Mouse (Mus musculus) urinary bladder, postnatal 10 days (tissue): ENCODE data around the gene Rps6kb1.

ENCODE experiments used
- DNase-seq: peaks from one replicate; pipeline ENCODE4 v3.0.0; 2022; ENCODE audit warnings: low spot score

Rps6kb1 gene

GRCm38 (mm10) chr11:86544639-86545299 lies at the start of gene Rps6kb1, which contains the start of gene Tubd1:
Gene Rps6kb1 (minus strand): TSS chr11:86544805.
Gene Tubd1 (plus strand): TSS chr11:86544991.
- DNase-seq, result peak; percentile 99

GRCm38 (mm10) chr11:86593443-86593842 lies 48.8 kb upstream of the Rps6kb1 start:
- DNase-seq, result no peak

- no peak for DNase-seq
Measured at GRCm38 (mm10) chr11:86592993-86593392, 48.4 kb upstream of the Rps6kb1 start.

GRCm38 (mm10) chr11:86591931-86592616 lies 47.5 kb upstream of the Rps6kb1 start:
- no peak for DNase-seq

- no peak for DNase-seq
Measured at GRCm38 (mm10) chr11:86591301-86591845, 46.8 kb upstream of the Rps6kb1 start.

GRCm38 (mm10) chr11:86590579-86590978 lies 46.0 kb upstream of the Rps6kb1 start:
- DNase-seq, result no peak

- DNase-seq, result no peak
Measured at GRCm38 (mm10) chr11:86590066-86590465, 45.5 kb upstream of the Rps6kb1 start.

GRCm38 (mm10) chr11:86588583-86589298 lies 44.1 kb upstream of the Rps6kb1 start:
- DNase-seq, result no peak

GRCm38 (mm10) chr11:86587830-86588229 lies 43.2 kb upstream of the Rps6kb1 start:
- DNase-seq, result no peak

GRCm38 (mm10) chr11:86586868-86587792 lies 42.5 kb upstream of the Rps6kb1 start:
- no peak for DNase-seq

GRCm38 (mm10) chr11:86586177-86586867 lies 41.7 kb upstream of the Rps6kb1 start:
- DNase-seq, result no peak

- DNase-seq, result no peak
Measured at GRCm38 (mm10) chr11:86585598-86585984, 41.0 kb upstream of the Rps6kb1 start.

GRCm38 (mm10) chr11:86584898-86585597 lies 40.4 kb upstream of the Rps6kb1 start:
- no peak for DNase-seq

- DNase-seq, result no peak
Measured at GRCm38 (mm10) chr11:86583990-86584897, 39.6 kb upstream of the Rps6kb1 start.

GRCm38 (mm10) chr11:86583313-86583825 lies 38.8 kb upstream of the Rps6kb1 start:
- no peak for DNase-seq

- no peak for DNase-seq
Measured at GRCm38 (mm10) chr11:86582543-86583260, 38.1 kb upstream of the Rps6kb1 start.

- no peak for DNase-seq
Measured at GRCm38 (mm10) chr11:86581943-86582542, 37.4 kb upstream of the Rps6kb1 start.

GRCm38 (mm10) chr11:86581250-86581753 lies 36.7 kb upstream of the Rps6kb1 start:
- no peak for DNase-seq
